Mouse (Mus musculus) layer of hippocampus, adult 18-20 months (tissue): ENCODE measurements around the gene Resf1. TPM values are rescaled to one million over a fixed set of nuclear protein-coding genes. Genes with fewer than 3 reads are reported as not detected.
A peak's percentile ranks its signal among the peaks of the same experiment; 100 is the strongest.
"Not testable (repeated sequence)": the region's sequence is repeated elsewhere in the genome, so short reads cannot be mapped to it uniquely, and the experiment has no call there.

Experiments
- DNase-seq, 2 experiments: peaks; one replicate each; pipeline ENCODE4 v3.0.0; 2022; ENCODE audit warnings: low spot score in 2 of 2
- long read RNA-seq: library from polyadenylated mRNA; stranded (forward); transcript quantifications from one replicate; pipeline ENCODE4 v2.0.0, GENCODE M21; 2021
- total RNA-seq, 2 experiments: library from RNA; stranded (reverse); gene quantifications; 2 replicates each; pipeline ENCODE4 v1.2.3; 2021

The Resf1 gene
- total RNA-seq = 10 to 100 TPM; 15.3 to 16.8 TPM
- long read RNA-seq, partial matches to known transcripts = 2 of 4 reads
- long read RNA-seq, other reads (novel, unspliced or antisense) = 2 of 4 reads

DNA sequence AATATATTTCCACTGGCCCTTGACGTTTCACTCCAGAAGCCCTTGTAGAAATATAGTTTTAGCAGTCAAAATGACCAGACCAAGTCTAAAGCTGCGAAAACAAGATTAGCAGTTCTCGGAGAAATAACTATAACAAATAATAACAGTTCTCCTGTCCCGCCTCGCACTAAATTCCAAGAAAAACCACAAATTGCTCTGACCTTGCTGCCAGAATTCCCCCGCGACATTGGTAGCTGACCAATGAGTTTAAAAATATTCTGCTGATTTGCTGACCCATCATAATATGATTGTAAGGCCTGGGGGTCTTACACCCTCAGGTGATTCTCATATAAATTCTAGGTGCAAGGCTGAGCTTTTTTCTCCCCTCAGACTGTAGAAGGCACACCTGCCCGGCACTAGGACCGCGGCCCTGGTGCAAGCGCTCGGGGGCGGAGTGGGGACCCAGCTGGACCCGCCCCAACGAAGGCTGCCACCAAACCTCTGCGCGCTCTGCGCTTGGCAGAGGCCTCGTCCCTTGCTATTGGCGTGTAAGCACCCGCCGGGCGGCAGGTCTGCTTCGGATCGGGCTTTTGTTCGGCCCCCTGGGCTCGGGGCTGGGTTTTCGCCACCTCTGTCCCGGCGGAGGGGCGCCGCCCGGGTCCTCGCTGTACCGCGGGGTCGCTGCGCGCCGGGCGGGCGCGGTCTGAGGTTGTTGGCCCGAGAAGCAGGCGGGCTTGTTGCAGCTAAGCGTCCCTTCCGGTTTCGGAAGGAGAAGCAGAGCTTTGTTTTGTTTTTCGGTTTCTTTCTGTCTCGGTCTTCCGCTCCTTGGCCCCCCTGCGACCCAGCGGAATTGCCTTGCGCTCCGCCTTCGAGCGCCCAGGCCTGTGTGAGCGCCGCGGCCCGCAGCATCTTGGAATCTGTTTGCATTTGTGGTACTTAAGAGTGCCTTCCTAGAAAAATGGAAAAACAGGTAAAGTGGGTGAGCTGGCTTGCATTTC lies at the start of gene Resf1:
TSS of gene Resf1 (plus strand) at position 459 of the 977 bp plus-strand sequence.
- DNase-seq = peak; percentile 84 to 88

GRCm38 (mm10) chr6:149260801-149261239 lies 48.4 kb upstream of the Resf1 start:
- no peak for DNase-seq

GRCm38 (mm10) chr6:149267951-149268350 lies 41.3 kb upstream of the Resf1 start:
- DNase-seq = no peak

DNA sequence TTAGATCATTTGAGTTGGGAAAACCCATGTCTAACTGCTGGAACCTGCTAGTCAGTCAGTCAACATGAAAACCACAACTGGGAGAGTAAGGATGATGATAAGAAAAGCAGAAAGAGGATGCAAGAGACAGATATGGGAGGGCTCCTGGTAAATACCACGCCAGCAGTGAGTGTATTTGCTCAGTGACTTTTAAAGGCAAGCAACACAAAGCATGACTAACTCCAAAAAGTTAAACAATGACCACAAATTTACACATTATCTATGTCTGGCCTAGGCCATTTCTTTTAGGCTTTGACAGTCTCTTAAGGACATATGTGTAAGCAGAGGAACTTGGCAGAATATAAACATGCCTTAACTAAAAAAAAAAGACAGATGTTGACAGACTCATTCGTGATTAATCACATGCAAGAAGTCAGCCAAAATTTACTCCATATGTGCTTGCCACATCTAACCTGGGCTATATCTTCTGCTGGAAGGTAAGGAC lies 30.9 kb upstream of the Resf1 start:
- no peak for DNase-seq

DNA sequence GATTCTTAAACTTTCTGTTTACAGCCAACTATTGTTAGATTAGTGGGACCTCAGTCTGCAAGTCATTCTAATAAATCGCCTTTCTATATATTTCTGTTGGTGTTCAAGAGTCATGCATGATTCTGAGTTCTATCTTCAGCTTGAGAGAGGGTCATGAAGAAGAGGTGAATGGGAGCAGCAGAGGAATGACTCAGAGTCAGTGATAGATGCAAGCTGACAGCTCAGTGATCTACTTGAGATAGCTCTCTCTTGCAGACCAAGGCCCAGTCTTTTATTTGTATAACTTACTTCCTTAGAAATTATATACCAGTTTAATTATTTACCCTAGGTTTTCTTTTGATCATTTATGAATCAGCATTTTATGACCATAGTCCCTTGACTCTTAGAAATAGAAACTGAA lies 30.3 kb upstream of the Resf1 start:
- DNase-seq = no peak

DNA sequence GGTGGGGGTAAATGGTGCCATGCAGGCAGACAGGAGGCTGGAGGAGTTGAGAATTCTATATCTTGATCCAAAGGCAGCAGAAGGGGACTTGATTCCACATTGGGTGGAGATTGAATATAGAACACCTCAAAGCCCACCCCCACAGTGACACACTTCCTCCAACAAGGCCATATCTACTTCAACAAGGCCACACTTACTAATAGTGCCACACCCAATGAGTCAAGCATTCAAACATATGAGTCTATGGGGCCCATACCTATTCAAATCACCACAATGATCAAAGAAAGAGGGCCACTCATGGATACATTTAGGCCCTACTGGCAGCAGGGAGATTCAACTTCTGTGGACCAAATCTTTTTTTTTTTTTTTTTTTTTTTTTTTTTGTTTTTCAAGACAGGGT lies 28.7 kb upstream of the Resf1 start:
- DNase-seq = no peak

DNA sequence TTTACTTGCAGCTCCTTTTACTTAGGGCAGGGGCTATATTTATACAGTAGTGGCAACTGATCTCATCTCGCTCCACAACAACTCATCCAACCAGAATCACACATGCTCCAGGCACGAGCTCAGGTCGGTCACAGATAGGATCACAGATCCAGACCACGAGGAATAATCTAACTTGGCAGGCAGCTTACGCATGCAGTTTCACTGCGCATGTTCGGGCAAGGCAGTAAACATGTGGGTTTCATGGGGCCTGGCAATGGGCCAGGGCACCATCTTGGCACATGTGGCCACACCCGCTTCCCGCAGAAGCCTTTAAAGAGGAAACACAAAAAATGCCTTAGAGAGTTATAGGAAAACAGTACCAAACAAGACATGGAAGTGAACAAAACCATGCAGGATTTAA lies 21.0 kb upstream of the Resf1 start:
- DNase-seq = not testable (repeated sequence)

- not testable (repeated sequence) for DNase-seq
Observed at GRCm38 (mm10) chr6:149303231-149303630, 6.0 kb upstream of the Resf1 start.

DNA sequence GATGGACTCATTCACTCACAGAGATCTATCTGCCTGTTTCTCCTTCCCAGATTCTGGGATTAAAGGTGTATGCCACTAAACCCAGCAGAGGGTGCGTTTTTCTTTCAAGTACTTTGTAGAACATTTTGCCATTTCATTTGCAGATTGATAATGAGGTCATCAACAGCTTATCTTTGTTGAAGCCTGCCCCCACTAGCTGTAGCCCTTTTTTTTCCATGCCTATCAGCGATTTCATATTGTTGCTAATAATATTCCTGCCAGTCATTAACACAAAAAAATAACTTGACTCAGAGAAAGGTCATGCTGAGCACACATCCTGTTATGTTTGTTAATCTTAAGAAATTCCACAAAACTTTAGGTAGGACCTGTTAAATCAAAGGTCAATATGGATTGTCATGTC lies 2.1 kb upstream of the Resf1 start:
- no peak for DNase-seq

GRCm38 (mm10) chr6:149307801-149308200 lies 1.4 kb upstream of the Resf1 start:
- no peak for DNase-seq

DNA sequence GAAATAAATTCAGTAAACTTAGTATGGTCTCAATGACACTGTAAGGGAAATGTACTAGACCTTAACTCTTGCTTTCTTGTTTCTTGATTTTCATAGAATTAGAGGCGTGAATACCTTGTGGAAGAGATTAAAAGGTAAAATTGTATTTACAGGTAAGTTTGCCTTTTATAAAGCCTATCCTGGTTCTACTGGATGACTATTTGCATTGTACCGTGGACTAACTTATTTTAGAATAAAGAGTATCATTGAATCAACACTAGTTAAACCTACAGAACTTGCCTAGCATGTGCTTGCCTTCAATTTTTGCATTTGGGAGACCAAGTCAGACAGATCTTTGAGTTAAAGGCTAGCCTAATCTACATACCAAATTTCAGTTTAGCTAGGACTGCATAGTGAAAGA lies 1.0 kb downstream of the Resf1 start:
- DNase-seq = no peak

- no peak for DNase-seq
Observed at GRCm38 (mm10) chr6:149311044-149311443, 1.8 kb downstream of the Resf1 start.

DNA sequence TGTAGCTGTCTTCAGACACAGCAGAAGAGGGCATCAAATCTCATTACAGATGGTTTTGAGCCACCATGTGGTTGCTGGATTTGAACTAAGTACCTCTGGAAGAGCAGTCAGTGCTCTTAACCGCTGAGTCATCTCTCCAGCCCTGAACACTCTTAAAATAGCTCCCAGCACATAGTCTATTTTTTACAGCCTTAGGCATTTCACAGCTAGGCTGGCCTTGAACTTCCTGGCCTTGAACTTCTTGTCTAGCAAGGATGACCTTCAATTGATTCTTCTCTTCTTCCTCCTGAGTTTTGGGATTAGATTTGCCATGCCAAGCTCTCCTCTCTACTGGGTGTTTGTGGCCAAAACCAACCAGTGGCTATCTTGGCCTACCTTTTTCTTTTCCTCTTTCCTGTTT lies 2.6 kb downstream of the Resf1 start:
- DNase-seq = no peak

DNA sequence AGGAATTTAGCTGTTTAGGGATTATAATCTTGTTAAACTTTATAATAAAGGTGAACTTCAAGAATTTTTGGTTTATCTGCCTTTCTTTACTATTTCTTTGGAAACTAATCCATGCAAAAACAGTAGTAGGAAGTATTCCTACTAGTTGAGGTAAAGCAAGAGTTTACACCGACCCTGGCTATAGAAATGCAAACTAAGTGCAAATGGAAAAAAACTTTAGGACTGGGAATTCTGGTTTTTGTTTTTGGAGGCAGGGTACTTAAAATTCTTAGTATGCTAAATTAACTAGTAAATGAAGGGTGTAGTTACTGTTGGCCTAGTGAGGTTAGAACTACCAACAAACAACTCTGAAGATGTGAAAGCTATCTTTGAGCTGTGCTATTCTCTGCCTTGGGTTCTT lies 3.0 kb downstream of the Resf1 start:
- no peak for DNase-seq

DNA sequence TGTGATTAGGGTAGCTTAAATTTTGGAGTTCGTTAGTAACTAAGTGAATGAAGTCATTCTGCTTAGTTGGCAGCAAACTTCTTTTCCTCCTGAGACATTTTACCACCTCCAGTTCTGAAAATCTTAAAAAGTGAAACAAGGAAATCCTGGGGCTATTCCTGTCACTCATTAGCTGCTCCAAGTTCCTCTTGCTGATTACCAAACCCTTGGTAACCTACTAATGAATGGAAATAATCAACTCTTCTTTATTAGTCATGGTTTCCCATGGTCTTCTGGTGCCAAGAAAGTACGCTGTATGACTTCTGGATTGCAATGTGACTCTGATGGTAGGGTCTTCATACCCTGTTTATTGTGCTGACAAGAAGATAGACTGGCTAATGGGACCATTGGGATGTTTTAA lies 5.7 kb downstream of the Resf1 start:
- no peak for DNase-seq

DNA sequence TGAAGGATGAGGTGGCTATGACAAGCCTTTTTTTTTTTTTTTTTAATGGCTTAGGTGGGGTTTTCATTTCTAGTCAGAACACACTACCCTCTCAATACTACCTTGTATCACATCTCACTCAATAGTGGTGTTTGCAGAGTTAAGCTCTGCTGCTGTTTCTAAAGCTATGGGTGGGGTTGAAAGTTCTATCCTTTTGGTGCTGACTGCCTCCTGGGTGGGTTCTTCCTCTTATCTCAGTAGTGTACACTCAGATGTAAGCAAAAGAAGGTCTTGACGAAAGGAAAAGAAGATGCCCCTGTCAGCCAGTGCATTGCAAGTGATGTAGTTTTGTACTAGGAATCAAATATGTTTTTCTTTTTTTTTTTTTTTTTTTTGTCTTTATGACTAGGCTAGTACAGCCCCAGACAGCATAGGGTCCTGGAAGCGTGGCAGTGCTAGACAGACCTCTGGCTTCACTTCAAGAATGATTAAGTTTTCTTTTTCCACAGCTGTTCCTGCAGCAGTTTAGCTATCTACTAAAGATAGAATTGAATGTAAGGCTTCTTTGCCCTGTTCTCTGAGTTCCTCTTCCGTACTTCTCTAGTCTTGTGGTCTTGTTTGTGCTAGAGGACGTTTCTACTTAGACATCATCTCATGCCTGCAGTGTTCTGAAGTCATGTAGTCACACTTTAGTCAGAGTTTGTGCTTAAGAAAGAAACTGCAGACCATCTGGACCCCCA lies 14.5 kb downstream of the Resf1 start:
- no peak for DNase-seq

DNA sequence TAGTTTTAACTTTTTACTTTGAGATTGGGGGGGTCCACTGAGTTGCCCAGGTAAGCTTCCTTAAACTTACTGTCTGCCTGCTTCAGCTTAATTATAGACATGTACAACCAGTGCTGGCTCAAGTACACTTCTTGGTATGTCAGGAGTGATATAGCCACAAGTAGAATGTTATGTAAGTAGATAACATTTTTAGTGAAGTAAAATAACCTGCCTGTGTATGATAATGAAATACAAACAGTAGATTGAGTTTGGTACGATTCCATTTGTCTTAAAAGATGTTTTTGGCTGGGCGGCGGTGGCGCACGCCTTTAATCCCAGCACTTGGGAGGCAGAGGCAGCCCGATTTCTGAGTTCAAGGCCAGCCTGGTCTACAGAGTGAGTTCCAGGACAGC lies 15.0 kb downstream of the Resf1 start:
- no peak for DNase-seq

DNA sequence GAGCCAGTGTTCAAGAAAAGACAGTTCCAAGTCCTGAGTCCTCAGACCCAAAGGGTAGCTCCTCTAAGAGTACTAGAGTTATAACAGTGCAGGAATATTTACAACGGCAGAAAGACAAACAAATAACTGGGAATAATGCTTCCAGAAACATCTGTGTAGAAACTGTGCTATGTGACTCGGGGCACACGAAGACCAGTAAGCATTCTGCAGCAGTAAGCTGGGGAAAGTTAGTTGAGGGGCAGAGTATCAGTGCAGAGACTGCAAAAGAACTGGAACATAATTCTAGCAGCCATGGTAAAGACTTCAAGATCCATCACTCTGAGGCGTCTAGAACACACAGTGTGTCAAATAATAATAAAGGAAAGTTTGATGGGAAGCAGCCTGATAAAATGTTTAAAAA lies 19.9 kb downstream of the Resf1 start:
- no peak for DNase-seq

DNA sequence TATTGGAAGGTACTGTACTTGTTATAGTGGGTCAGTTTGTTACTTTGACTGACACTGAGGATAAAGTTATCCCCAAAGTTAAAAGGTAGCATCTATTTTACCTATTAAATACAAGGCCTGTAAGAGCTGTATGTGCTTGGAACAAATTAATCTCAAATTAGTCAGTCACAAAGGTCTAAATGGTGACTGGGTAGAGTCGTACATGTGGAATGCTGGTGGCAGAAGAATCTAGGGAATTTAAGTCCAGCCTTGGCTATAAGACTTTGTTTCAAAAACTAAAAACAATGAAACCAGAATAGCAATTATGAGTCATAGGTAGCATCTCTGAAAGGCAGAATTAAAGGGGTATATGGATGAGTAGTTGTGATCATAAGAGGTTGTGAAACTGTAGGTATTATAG lies 21.1 kb downstream of the Resf1 start:
- no peak for DNase-seq

DNA sequence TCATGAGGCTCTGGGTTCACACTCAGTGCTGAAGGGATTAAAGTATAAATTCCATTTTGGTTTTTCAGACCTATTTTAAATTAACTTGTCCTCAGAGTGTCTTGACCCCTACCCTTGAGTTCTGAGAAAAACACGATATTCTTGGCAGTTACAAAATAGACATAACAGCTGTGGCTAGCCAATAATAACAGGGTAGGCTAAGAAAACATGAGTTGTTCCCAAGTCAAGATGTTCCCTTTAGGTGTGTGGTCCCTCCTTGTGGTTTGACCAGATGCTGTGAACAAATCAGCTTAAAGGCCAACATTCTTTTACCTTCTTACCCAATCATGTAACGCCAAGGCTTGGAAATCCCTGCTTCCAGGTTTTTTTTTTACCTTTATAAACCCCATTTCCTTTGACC lies 23.8 kb downstream of the Resf1 start:
- no peak for DNase-seq

DNA sequence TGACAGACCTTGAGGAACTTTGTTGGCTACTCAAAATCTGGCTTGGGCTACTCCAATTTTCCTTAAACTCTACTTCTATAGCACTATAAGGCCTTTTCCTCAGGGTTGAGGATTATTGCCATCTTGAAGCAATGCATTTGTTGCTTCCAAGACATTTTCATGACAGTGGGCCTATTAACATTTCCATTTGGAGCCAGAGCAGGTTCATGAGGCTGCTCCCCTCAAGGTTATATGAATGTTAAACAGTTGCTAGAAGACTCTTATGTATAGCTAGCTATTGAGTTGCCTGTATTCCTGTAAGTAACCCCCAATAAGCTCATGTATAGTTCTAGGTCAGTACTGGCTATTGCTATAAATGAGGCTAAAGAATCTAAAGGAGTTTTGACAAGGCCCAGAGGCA lies 28.8 kb downstream of the Resf1 start:
- DNase-seq = no peak

DNA sequence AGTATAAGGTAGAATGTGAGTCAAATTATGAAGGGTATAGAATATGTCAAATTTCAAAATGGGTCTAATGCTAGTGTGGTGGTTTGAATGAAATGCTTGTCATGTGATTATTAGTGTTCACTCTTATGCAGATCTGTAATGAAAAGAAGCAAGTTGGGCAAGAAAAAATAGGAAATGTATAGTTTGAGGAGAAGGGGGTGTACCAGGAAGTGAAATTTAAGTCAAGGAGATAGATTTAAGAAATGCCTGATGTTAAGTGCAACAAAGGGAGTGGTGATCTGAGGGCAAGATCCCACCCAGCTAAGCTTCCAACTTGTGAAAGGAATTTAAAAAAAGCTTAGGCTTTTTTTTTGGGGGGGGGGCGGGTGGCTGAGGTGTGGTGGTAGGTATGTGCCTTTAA lies 29.4 kb downstream of the Resf1 start:
- DNase-seq = no peak
